Mouse (Mus musculus): Measurements from ENCODE around the gene Tmtc2. TPM values are rescaled to one million over a fixed set of nuclear protein-coding genes. Genes with fewer than 3 reads are reported as not detected.

Tmtc2 gene
- polyA plus RNA-seq, 1 experiment from 2014 or later: 7.8 TPM

GRCm38 (mm10) chr10:105319299-105320057, 254.8 kb downstream of the Tmtc2 start:
- WGBS: 79% methylated on average over 3 of the region's 3 CpGs
- no peaks in the 10 kb centered on the region for H3K27me3 ChIP-seq (ENCODE audit: control insufficient read depth, insufficient read depth, low read length)
- H3K4me1 ChIP-seq (ENCODE audit: control insufficient read depth, insufficient read depth, low read length): no peaks in the 10 kb centered on the region
- DNase-seq (ENCODE audit: low spot score) (no peak), ATAC-seq (ENCODE audit: insufficient number of reproducible peaks, low FRiP score, low TSS enrichment, low read depth) (no peak)
- no peaks in the 10 kb centered on the region for H3K36me3 ChIP-seq (ENCODE audit: control insufficient read depth, insufficient read depth, low read length)
- no peak overlapping the region for H3K27ac ChIP-seq (replicated peaks; ENCODE audit: low read depth, low read length)
- no peaks in the 10 kb centered on the region for H3K9me3 ChIP-seq (ENCODE audit: control insufficient read depth, low read length)
- no peak overlapping the region for H3K9ac ChIP-seq (ENCODE audit: low read length)
- no peak overlapping the region for H3K4me3 ChIP-seq (ENCODE audit: low read depth, low read length)
- no peak overlapping the region for H3K4me2 ChIP-seq (ENCODE audit: low read depth, severe bottlenecking)

GRCm38 (mm10) chr10:105318869-105319268, 255.4 kb downstream of the Tmtc2 start:
- no peak overlapping the region for H3K9ac ChIP-seq (ENCODE audit: low read length)
- no peaks in the 10 kb centered on the region for H3K36me3 ChIP-seq (ENCODE audit: control insufficient read depth, insufficient read depth, low read length)
- 46% methylated on average over 2 of the region's 2 CpGs for WGBS
- H3K4me1 ChIP-seq (ENCODE audit: control insufficient read depth, insufficient read depth, low read length): no peaks in the 10 kb centered on the region
- H3K27ac ChIP-seq (replicated peaks; ENCODE audit: low read depth, low read length): no peak overlapping the region
- no peaks in the 10 kb centered on the region for H3K27me3 ChIP-seq (ENCODE audit: control insufficient read depth, insufficient read depth, low read length)
- H3K4me3 ChIP-seq (ENCODE audit: low read depth, low read length): no peak overlapping the region
- ATAC-seq (ENCODE audit: insufficient number of reproducible peaks, low FRiP score, low TSS enrichment, low read depth) (no peak), DNase-seq (ENCODE audit: low spot score) (no peak)
- H3K4me2 ChIP-seq (ENCODE audit: low read depth, severe bottlenecking): no peak overlapping the region
- no peaks in the 10 kb centered on the region for H3K9me3 ChIP-seq (ENCODE audit: control insufficient read depth, low read length)

DNA sequence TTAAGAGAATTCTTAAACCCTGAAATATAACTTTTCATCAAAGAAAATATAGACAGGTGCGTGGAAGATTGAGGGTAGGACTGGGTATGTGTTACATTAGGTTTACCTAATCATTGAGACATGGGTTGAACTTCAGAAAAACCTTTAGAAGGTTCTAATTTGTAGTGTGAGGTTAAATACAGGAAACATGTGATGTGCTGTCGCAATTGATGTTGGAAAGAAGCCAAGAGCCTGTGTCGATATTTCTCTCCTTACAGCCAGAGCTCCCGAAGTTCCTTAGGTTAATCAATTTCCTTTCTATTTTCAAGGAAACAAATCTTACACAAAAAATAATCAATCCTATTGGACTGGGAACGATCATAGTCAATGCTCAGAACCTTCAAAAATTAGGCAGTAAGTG, 261.3 kb downstream of the Tmtc2 start:
- WGBS: 70% methylated on average over 5 of the region's 5 CpGs
- DNase-seq (ENCODE audit: low spot score): no peak
- H3K36me3 ChIP-seq (ENCODE audit: control insufficient read depth, insufficient read depth, low read length): no peaks in the 10 kb centered on the region
- H3K4me2 ChIP-seq (ENCODE audit: low read depth, severe bottlenecking): no peak overlapping the region
- H3K27me3 ChIP-seq (ENCODE audit: control insufficient read depth, insufficient read depth, low read length): no peaks in the 10 kb centered on the region
- H3K9me3 ChIP-seq (ENCODE audit: control insufficient read depth, low read length): no peaks in the 10 kb centered on the region
- no peak overlapping the region for H3K27ac ChIP-seq (replicated peaks; ENCODE audit: low read depth, low read length)
- H3K4me3 ChIP-seq (ENCODE audit: low read depth, low read length): no peak overlapping the region
- ATAC-seq (ENCODE audit: insufficient number of reproducible peaks, low FRiP score, low TSS enrichment, low read depth): no peak
- H3K9ac ChIP-seq (ENCODE audit: low read length): no peak overlapping the region
- H3K4me1 ChIP-seq (ENCODE audit: control insufficient read depth, insufficient read depth, low read length): no peaks in the 10 kb centered on the region

- no peak overlapping the region for H3K4me2 ChIP-seq (ENCODE audit: low read depth, severe bottlenecking)
- WGBS: 46% methylated on average over 3 of the region's 3 CpGs
- ATAC-seq (ENCODE audit: insufficient number of reproducible peaks, low FRiP score, low TSS enrichment, low read depth): no peak
Measured at GRCm38 (mm10) chr10:105297560-105297959, 276.7 kb downstream of the Tmtc2 start.

DNA sequence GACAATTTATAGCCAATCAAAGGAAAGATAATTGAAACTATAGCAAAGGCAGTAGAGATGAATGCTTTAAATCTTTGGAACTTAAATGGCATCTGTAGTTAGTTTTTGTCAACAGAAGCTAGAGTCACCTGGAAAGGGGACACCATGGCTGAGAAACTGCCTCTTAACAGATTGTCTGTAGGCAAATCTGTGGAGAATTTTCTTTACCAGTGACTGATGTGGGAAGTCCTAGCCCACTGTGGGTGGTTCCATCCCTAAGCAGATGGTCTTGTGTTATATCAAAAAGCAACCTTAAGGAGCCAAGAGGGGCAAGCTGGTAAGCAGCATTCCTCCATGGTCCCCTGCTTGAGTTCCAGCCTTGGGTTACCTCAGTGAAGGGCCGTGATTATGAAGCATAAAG, 281.3 kb downstream of the Tmtc2 start:
- Histone ChIP-seq H3K36me3 (ENCODE audit: control insufficient read depth, insufficient read depth, low read length) (no peaks in the 10 kb centered on the region), H3K4me2 (ENCODE audit: low read depth, severe bottlenecking) (no peak overlapping the region), H3K27ac (replicated peaks; ENCODE audit: low read depth, low read length) (no peak overlapping the region), H3K4me1 (ENCODE audit: control insufficient read depth, insufficient read depth, low read length) (0 out of 2 replicates have a peak, but pooled peaks cover 3% of the 10 kb centered on the region), H3K4me3 (ENCODE audit: low read depth, low read length) (no peak overlapping the region), H3K9me3 (ENCODE audit: control insufficient read depth, low read length) (no peaks in the 10 kb centered on the region), H3K27me3 (ENCODE audit: control insufficient read depth, insufficient read depth, low read length) (no peaks in the 10 kb centered on the region), H3K9ac (ENCODE audit: low read length) (no peak overlapping the region)
- ATAC-seq (ENCODE audit: insufficient number of reproducible peaks, low FRiP score, low TSS enrichment, low read depth) (no peak), DNase-seq (ENCODE audit: low spot score) (no peak)
- 100% methylated on average over 1 of the region's 1 CpGs for WGBS

More at GRCm38 (mm10) chr10:105297560-105297959, 276.7 kb downstream of the Tmtc2 start:
- no peaks in the 10 kb centered on the region for H3K9me3 ChIP-seq (ENCODE audit: control insufficient read depth, low read length)
- no peaks in the 10 kb centered on the region for H3K27me3 ChIP-seq (ENCODE audit: control insufficient read depth, insufficient read depth, low read length)
- DNase-seq (ENCODE audit: low spot score): peak; percentile 26
- 0 out of 2 replicates have a peak, but pooled peaks cover 3% of the 10 kb centered on the region for H3K4me1 ChIP-seq (ENCODE audit: control insufficient read depth, insufficient read depth, low read length)
- no peak overlapping the region for H3K4me3 ChIP-seq (ENCODE audit: low read depth, low read length)
- no peak overlapping the region for H3K9ac ChIP-seq (ENCODE audit: low read length)
- H3K27ac ChIP-seq (replicated peaks; ENCODE audit: low read depth, low read length): no peak overlapping the region
- no peaks in the 10 kb centered on the region for H3K36me3 ChIP-seq (ENCODE audit: control insufficient read depth, insufficient read depth, low read length)

GRCm38 (mm10) chr10:105288472-105288871, 285.8 kb downstream of the Tmtc2 start:
- no peaks in the 10 kb centered on the region for H3K27me3 ChIP-seq (ENCODE audit: control insufficient read depth, insufficient read depth, low read length)
- H3K9ac ChIP-seq (ENCODE audit: low read length): no peak overlapping the region
- no peak overlapping the region for H3K4me3 ChIP-seq (ENCODE audit: low read depth, low read length)
- H3K27ac ChIP-seq (replicated peaks; ENCODE audit: low read depth, low read length): no peak overlapping the region
- ATAC-seq (ENCODE audit: insufficient number of reproducible peaks, low FRiP score, low TSS enrichment, low read depth) (no peak), DNase-seq (ENCODE audit: low spot score) (no peak)
- H3K4me2 ChIP-seq (ENCODE audit: low read depth, severe bottlenecking): no peak overlapping the region
- no peaks in the 10 kb centered on the region for H3K9me3 ChIP-seq (ENCODE audit: control insufficient read depth, low read length)
- peaks cover 3% of the 10 kb centered on the region; the same call in 1 of the 2 replicates for H3K4me1 ChIP-seq (ENCODE audit: control insufficient read depth, insufficient read depth, low read length)
- no peaks in the 10 kb centered on the region for H3K36me3 ChIP-seq (ENCODE audit: control insufficient read depth, insufficient read depth, low read length)
- WGBS: 85% methylated on average over 2 of the region's 2 CpGs

DNA sequence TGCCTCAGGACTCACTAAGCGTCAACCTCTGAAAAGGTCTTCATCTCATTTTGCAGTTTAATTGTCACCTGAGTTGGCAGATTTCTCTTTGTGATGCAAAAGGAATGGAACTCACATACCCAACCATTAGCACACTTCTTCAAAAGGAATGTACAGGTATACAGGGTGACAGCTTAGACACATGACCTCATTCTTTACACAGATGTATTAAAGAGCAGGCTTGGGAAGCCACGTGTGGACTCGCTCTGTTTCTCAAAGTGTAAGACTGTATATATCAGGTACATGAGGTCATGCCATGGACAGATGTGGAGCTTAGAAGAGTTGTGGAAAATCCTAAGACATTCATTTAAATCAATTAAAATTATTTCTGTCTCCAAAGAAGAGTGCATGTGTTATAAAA, 286.7 kb downstream of the Tmtc2 start:
- no peaks in the 10 kb centered on the region for H3K36me3 ChIP-seq (ENCODE audit: control insufficient read depth, insufficient read depth, low read length)
- WGBS: 83% methylated on average over 3 of the region's 3 CpGs

DNA sequence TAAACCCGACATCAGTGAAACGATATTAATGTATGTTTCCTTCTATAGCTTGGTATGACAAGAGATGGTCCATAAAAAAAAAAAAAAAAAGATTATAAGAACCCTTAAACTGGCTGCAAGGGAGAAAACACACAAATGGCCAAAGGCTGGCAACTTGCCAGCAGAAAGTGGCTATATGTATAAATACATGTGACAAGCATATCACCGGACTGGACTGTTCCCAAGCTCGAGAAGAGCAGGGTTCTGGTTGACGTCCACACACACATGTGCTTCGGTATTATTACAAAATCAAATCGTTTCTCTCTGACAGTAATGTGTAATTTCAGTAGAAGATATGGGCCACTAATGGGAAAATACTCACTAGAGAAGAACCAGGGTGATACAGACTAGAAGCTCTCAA, 287.2 kb downstream of the Tmtc2 start:
- DNase-seq (ENCODE audit: low spot score): no peak
- H3K4me3 ChIP-seq (ENCODE audit: low read depth, low read length): no peak overlapping the region
- WGBS: 84% methylated on average over 7 of the region's 7 CpGs
- H3K4me1 ChIP-seq (ENCODE audit: control insufficient read depth, insufficient read depth, low read length): peaks cover 3% of the 10 kb centered on the region; the same call in 1 of the 2 replicates
- no peaks in the 10 kb centered on the region for H3K9me3 ChIP-seq (ENCODE audit: control insufficient read depth, low read length)
- no peaks in the 10 kb centered on the region for H3K27me3 ChIP-seq (ENCODE audit: control insufficient read depth, insufficient read depth, low read length)
- H3K36me3 ChIP-seq (ENCODE audit: control insufficient read depth, insufficient read depth, low read length): no peaks in the 10 kb centered on the region
- no peak overlapping the region for H3K27ac ChIP-seq (replicated peaks; ENCODE audit: low read depth, low read length)
- ATAC-seq (ENCODE audit: insufficient number of reproducible peaks, low FRiP score, low TSS enrichment, low read depth): no peak
- no peak overlapping the region for H3K4me2 ChIP-seq (ENCODE audit: low read depth, severe bottlenecking)
- H3K9ac ChIP-seq (ENCODE audit: low read length): no peak overlapping the region

More for the DNA sequence above, 286.7 kb downstream of the Tmtc2 start:
- Histone ChIP-seq H3K9ac (ENCODE audit: low read length) (no peak overlapping the region), H3K4me3 (ENCODE audit: low read depth, low read length) (no peak overlapping the region), H3K4me2 (ENCODE audit: low read depth, severe bottlenecking) (no peak overlapping the region), H3K27ac (replicated peaks; ENCODE audit: low read depth, low read length) (no peak overlapping the region), H3K4me1 (ENCODE audit: control insufficient read depth, insufficient read depth, low read length) (peaks cover 3% of the 10 kb centered on the region; the same call in 1 of the 2 replicates), H3K27me3 (ENCODE audit: control insufficient read depth, insufficient read depth, low read length) (no peaks in the 10 kb centered on the region), H3K9me3 (ENCODE audit: control insufficient read depth, low read length) (no peaks in the 10 kb centered on the region)
- DNase-seq (ENCODE audit: low spot score): no peak
- no peak for ATAC-seq (ENCODE audit: insufficient number of reproducible peaks, low FRiP score, low TSS enrichment, low read depth)
